Mouse (Mus musculus) limb, embryonic 13.5 days (tissue): ENCODE results near the gene Hnrnpf. TPM values are rescaled to one million over a fixed set of nuclear protein-coding genes. Genes with fewer than 3 reads are reported as not detected.
A peak's percentile ranks its signal among the peaks of the same experiment; 100 is the strongest.

Source experiments
- ATAC-seq: fragments of 200-750 bp; cut with Nextera tagmentation; 2 replicates; pipeline ENCODE4 v1.8.0; 2017; ENCODE audit warnings: low read depth, moderate number of reproducible peaks, moderate TSS enrichment; ENCODE audit not compliant: low FRiP score
- H3K27ac ChIP-seq: fragments of 300-500 bp; sonication (generic); 2 replicates; pipeline ENCODE4 v1.5.1; 2015; ENCODE audit warnings: inconsistent platforms, mild to moderate bottlenecking, moderate library complexity
- H3K27me3 ChIP-seq: fragments of 300-500 bp; sonication (generic); 2 replicates; pipeline ENCODE4 v1.6.1; 2015; ENCODE audit warnings: mild to moderate bottlenecking, inconsistent platforms
- H3K36me3 ChIP-seq: fragments of 300-500 bp; sonication (generic); 2 replicates; pipeline ENCODE4 v1.6.1; 2015; ENCODE audit warnings: inconsistent platforms, mild to moderate bottlenecking, moderate library complexity
- H3K4me1 ChIP-seq: fragments of 300-500 bp; sonication (generic); 2 replicates; pipeline ENCODE4 v1.6.1; 2015; ENCODE audit warnings: inconsistent platforms
- H3K4me2 ChIP-seq: fragments of 300-500 bp; sonication (generic); replicated peaks from 2 replicates; pipeline ENCODE4 v1.6.1; 2015; ENCODE audit warnings: inconsistent platforms, mild to moderate bottlenecking, moderate library complexity
- H3K4me3 ChIP-seq: fragments of 300-500 bp; sonication (generic); 2 replicates; pipeline ENCODE4 v1.5.1; 2015; ENCODE audit warnings: moderate library complexity, mild to moderate bottlenecking, inconsistent platforms
- H3K9ac ChIP-seq: fragments of 300-500 bp; sonication (generic); 2 replicates; pipeline ENCODE4 v1.6.1; 2015; ENCODE audit warnings: mild to moderate bottlenecking, inconsistent platforms
- H3K9me3 ChIP-seq: fragments of 300-500 bp; sonication (generic); 2 replicates; pipeline ENCODE4 v1.6.1; 2016; ENCODE audit warnings: inconsistent platforms
- WGBS: fragments of 180-500 bp; shearing (Covaris S2); methylation state at CpG from one replicate; pipeline ENCODE4 v1.1.7; 2015; 5-methylcytosine and 5-hydroxymethylcytosine counted together
- polyA plus RNA-seq: library from polyadenylated mRNA; unstranded; fragments of >200 nt; fragmentation: Nextera tagmentation; extraction: Ambion mirVana; gene quantifications from 2 replicates; pipeline ENCODE4 v1.2.1, GENCODE M21; 2015

The Hnrnpf gene
- polyA plus RNA-seq, 1 experiment from 2014 or later = 668 TPM

DNA sequence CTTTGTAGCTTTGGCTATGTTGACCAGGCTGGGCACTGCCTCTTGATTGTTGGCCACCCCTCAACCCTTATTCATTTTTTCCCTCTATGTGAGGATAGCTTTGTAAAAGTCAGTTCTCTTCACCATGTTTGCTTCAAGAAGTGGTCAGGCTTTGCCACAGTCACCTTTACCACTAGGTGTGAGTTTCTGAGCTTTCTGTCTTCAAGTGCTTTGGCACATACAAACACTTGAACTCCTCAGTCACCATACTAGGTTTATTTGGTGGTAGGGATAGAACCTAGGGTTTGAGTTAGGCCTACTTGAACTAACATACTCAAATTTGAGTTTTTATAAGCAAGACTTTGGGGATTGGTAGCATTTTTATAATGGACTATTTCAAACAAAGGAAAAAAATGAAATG, 14.4 kb downstream of the Hnrnpf start:
- H3K4me2 ChIP-seq = no peak overlapping the region
- no peak overlapping the region for H3K9ac ChIP-seq
- no peak overlapping the region for H3K27ac ChIP-seq
- no peaks in the 10 kb centered on the region for H3K9me3 ChIP-seq
- no peaks in the 10 kb centered on the region for H3K36me3 ChIP-seq
- no peaks in the 10 kb centered on the region for H3K27me3 ChIP-seq
- H3K4me1 ChIP-seq = peaks cover 37% of the 10 kb centered on the region
- ATAC-seq = no peak
- no peak overlapping the region for H3K4me3 ChIP-seq

DNA sequence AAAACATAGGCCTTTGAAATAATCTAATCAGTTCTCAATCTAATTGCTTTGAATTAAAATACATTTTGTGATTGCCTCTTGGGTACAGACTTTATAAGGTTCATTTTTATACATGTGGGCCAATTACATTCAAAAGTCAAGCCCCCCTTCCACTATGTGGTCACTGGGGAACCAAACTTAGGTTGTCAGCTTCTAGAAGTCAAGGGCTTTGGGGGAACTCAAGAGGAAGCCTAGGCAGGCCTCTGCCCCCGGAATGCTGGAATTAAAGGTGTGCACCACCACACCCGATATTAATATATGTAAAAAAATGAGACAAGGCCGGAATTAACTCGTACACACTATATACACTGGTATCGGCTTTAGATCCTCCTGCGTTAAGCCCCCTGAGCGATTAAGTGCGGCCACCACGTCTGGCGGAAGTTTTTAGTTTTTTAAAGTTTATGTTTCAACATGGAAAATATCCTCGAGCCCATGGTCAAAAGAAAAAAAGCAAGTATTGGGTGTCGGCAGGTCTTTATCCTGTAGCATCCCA, 16.1 kb downstream of the Hnrnpf start:
- H3K9me3 ChIP-seq = no peaks in the 10 kb centered on the region
- H3K4me1 ChIP-seq = peaks cover 45% of the 10 kb centered on the region
- peak overlapping the region; percentile 68 for H3K4me3 ChIP-seq
- H3K27ac ChIP-seq = peak overlapping the region; percentile 97
- H3K36me3 ChIP-seq = peaks cover 10% of the 10 kb centered on the region; the same call in 1 of the 2 replicates
- peak overlapping the region; percentile 82 for H3K9ac ChIP-seq
- no peak for ATAC-seq
- peak overlapping the region; percentile 90 for H3K4me2 ChIP-seq
- H3K27me3 ChIP-seq = no peaks in the 10 kb centered on the region
- WGBS = 2% methylated on average over 12 of the region's 12 CpGs

DNA sequence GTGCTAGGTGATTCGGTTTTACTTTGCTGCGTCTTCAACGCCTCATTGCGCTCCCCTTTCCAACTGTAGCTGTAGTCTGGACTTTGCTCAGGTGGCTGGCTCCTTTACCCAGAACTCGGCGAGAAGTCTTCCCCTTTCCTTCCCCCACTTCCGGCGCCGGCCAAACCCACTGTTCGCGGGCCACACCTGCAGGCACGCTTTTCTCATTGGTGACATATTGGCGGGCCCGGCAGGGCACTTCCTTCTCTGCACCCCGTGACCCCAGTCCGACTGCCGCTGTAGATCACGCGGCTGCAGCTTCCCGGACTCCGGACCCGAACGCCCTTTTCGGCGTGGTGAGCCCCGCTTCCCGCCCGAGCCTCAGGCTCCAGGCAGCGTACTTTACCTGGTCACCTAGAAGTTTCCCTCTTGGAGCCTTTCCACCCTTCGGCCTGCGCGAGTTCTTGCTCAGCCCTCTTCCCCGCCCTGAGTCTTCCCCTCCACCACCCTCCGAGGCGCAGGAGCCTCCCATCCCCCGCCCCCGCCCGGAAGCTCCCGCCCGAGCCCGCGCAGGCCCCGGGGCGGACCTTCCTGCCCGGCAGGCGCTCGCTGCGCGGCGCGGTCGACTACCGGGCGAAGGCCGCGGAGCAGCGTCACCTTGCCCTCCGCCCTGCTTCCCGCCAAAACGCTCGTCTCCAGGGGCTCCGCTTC, 16.8 kb downstream of the Hnrnpf start:
- Histone ChIP-seq H3K4me3 (peak overlapping the region; percentile 68), H3K27me3 (no peaks in the 10 kb centered on the region), H3K4me2 (peak overlapping the region; percentile 90), H3K9me3 (no peaks in the 10 kb centered on the region), H3K4me1 (peaks cover 45% of the 10 kb centered on the region), H3K36me3 (peaks cover 17% of the 10 kb centered on the region), H3K27ac (peak overlapping the region; percentile 97), H3K9ac (peak overlapping the region; percentile 82)
- WGBS = under 1% methylated on average over 62 of the region's 62 CpGs
- peak; percentile 93 for ATAC-seq

DNA sequence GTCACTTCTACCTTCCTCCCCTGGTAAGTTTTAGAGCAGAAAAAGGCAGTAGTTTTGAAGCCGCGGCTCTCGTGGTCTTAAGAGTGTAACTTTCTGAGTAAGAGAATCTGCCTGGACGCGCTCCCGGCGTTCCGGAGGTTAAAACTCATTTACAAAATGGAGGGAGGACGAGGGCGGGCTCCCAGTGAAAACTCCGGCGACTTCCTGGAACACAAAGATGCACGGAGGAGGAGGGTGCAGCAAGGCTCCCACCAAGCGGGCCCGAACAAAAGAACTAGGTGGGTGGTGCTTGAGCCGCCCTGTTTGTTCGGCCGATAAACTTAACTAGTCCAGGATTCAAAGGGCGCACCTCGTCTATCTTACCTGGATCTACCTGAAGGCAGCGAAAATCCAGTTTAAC, 17.5 kb downstream of the Hnrnpf start:
- ATAC-seq = peak; percentile 48; the same call in 1 of the 2 replicates
- H3K4me2 ChIP-seq = peak overlapping the region; percentile 90
- 2% methylated on average over 21 of the region's 21 CpGs for WGBS

DNA sequence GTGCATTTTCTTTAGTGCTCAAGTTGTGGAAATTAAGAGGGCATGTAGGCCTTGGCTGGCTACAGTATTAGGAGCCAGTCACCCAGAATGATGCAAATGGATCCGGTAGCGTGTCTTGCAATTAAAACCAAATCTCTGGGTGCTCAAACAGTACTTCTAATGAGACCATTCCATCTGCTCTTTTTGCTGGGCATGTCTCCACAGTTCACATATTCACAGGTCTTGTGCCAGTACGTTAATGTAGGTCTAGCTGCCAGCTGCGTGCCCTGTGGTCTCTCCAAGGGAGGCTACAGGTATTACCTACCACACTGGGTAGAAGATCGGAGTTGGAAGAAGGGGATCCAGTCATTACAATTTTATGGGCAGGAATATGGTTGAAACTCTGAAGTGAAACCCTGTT, 17.9 kb downstream of the Hnrnpf start:
- no peak for ATAC-seq
- Histone ChIP-seq H3K9ac (peak overlapping the region; percentile 82), H3K27ac (peak overlapping the region; percentile 97), H3K9me3 (no peaks in the 10 kb centered on the region), H3K4me3 (peak overlapping the region; percentile 68), H3K36me3 (peaks cover 24% of the 10 kb centered on the region), H3K4me2 (peak overlapping the region; percentile 90), H3K27me3 (no peaks in the 10 kb centered on the region), H3K4me1 (peaks cover 45% of the 10 kb centered on the region)
- 16% methylated on average over 5 of the region's 5 CpGs for WGBS

More for the DNA sequence above, 17.5 kb downstream of the Hnrnpf start:
- Histone ChIP-seq H3K9me3 (no peaks in the 10 kb centered on the region), H3K36me3 (peaks cover 21% of the 10 kb centered on the region), H3K9ac (peak overlapping the region; percentile 82), H3K4me3 (peak overlapping the region; percentile 68), H3K27me3 (no peaks in the 10 kb centered on the region), H3K4me1 (peaks cover 45% of the 10 kb centered on the region), H3K27ac (peak overlapping the region; percentile 97)

DNA sequence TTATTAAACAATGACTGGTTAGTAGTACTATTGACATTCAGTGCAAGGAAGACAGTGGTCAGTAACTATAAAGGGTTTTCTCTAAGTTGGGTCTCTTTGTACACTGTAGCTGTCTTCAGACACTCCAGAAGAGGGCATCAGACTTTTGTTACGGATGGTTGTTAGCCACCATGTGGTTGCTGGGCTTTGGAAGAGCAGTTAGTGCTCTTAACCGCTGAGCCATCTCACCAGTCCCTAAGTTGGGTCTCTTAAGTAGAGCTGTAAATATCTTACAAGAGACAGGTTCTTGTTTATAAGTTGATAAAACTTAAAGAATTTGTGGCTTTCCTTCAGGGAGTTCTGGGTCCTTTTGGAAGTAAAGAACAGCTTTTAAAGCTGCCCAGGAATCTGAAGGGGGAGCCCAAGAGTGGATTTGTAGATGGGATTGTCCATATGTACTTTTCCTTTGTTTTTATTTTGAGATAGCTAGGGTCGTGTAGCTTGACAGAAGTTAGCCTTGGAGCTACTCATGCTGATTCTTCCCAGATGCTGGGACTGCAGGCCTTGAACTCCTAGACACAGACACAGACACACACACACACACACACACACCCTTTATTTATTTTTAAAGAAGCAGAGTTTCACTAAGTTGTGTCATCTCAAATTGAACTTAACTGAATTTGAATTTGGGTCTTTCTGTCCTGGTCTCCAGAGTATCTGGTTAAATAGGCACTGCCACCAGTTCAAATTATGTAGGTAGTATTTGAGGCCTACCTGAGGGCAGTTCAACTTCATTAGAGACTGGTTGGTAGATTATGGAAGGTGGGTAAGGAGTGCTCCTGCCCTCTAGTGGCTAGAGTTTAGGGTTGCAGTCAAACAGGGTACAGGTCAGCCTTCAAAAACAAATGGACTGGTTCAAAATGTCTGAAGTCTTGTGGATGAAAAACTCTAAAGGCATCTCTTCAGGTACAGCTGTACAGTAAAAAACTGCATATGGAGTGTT, 20.8 kb downstream of the Hnrnpf start:
- H3K9ac ChIP-seq = no peak overlapping the region
- H3K36me3 ChIP-seq = peaks cover 32% of the 10 kb centered on the region
- no peaks in the 10 kb centered on the region for H3K27me3 ChIP-seq
- ATAC-seq = no peak
- H3K27ac ChIP-seq = no peak overlapping the region
- H3K4me2 ChIP-seq = peak overlapping the region; percentile 21; the same call in 1 of the 2 replicates
- peaks cover 36% of the 10 kb centered on the region for H3K4me1 ChIP-seq
- no peak overlapping the region for H3K4me3 ChIP-seq
- WGBS = 50% methylated on average over 3 of the region's 3 CpGs
- H3K9me3 ChIP-seq = no peaks in the 10 kb centered on the region

DNA sequence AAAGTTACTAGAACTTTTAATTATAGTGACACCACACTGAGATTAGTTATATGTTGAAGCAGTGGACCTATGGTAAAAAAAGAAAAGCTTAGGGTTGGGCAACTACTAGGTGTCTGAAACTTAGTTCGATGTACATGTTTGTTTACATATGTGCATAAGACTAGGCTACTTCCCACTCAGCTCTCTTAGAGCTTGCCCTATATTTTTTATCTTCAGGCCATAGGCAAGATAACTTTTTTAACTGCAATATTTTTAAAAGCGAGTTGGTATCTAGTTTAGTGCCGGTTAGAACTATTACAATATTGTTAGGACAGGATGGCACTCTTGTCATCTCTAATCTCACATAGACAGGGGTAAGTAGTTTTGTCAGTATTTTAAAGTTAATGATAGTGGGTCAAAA, 21.9 kb downstream of the Hnrnpf start:
- Histone ChIP-seq H3K4me2 (no peak overlapping the region), H3K9me3 (no peaks in the 10 kb centered on the region), H3K36me3 (peaks cover 42% of the 10 kb centered on the region), H3K9ac (no peak overlapping the region), H3K4me1 (peaks cover 32% of the 10 kb centered on the region), H3K27ac (no peak overlapping the region), H3K27me3 (no peaks in the 10 kb centered on the region), H3K4me3 (no peak overlapping the region)
- ATAC-seq = no peak
- WGBS = 92% methylated on average over 3 of the region's 3 CpGs

DNA sequence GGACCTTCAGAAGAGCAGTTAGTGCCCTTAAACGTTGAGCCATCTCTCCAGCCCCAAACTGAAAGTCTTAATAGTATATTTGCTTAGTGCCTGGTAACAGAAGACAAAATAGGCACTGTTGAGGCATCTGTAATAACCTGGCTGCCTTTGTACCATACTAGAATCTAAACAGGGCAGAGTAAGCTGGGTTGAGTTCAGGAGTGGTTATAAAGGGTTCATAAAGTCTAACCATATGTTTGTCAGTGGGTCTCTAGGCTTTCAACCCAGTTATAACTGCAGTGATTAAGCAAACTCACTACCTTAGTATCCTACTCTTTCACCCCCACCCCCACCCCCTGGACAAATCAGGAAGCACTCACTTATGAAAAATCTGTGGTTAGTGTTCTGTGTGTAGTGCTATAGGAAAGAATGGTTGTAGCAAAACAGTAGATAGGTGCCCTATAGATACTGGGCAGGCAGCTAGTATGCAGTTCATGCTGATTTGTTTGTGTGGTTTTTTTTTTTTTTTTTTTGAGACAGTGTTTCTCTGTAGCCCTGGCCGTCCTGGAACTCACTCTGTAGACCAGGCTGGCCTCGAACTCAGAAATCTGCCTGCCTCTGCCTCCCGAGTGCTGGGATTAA, 26.9 kb downstream of the Hnrnpf start:
- H3K9me3 ChIP-seq = no peaks in the 10 kb centered on the region
- H3K4me3 ChIP-seq = no peak overlapping the region
- no peak overlapping the region for H3K27ac ChIP-seq
- no peak overlapping the region for H3K4me2 ChIP-seq
- WGBS = 80% methylated on average over 4 of the region's 4 CpGs
- no peaks in the 10 kb centered on the region for H3K4me1 ChIP-seq
- H3K27me3 ChIP-seq = no peaks in the 10 kb centered on the region
- no peak for ATAC-seq
- peaks cover 57% of the 10 kb centered on the region for H3K36me3 ChIP-seq
- no peak overlapping the region for H3K9ac ChIP-seq

DNA sequence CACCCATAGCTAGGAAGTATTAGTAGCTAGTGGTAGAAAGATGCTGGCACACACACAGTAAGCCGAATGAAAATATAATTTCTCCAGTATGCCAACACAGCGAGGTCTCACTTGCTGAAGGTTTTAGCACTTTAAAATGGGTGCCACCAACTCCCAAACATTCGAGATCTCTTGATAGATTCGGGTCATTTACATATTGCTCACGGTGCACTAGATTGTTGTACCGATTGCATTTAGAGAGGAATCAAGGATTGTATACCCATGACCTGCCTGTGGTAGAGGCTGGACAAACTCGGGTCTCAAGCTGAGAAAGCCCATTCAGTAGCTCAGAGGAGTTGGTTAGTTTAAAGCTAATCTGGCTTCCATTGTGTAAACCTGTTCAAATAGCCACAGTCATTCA, 27.8 kb downstream of the Hnrnpf start:
- WGBS = 89% methylated on average over 7 of the region's 7 CpGs
- H3K36me3 ChIP-seq = peaks cover 50% of the 10 kb centered on the region
- no peak for ATAC-seq
- H3K9me3 ChIP-seq = no peaks in the 10 kb centered on the region
- H3K27me3 ChIP-seq = no peaks in the 10 kb centered on the region
- no peak overlapping the region for H3K9ac ChIP-seq
- no peak overlapping the region for H3K4me2 ChIP-seq
- H3K4me3 ChIP-seq = no peak overlapping the region
- no peak overlapping the region for H3K27ac ChIP-seq
- no peaks in the 10 kb centered on the region for H3K4me1 ChIP-seq

DNA sequence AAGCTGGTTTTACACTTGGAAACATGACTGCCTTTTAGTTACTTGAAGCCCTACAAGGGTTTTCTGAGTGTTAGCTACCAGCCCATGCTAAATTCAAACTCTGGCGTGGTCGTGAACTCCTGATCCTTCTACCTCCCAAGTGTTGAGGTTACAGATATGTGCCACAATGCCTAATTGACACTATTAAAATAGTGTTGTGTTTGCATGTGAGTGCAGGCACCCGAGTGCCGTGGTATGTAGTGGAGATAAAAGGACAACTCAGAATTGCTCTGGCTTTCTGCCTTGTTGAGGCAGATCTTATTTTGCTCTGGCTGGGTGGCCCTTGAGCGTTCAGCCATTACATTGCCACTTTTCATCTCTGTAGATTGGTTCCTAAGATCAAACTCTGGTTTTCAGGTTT, 28.6 kb downstream of the Hnrnpf start:
- no peak for ATAC-seq
- H3K27ac ChIP-seq = no peak overlapping the region
- H3K9ac ChIP-seq = no peak overlapping the region
- no peak overlapping the region for H3K4me2 ChIP-seq
- H3K4me1 ChIP-seq = peaks cover 2% of the 10 kb centered on the region
- WGBS = 88% methylated on average over 5 of the region's 5 CpGs
- peaks cover 48% of the 10 kb centered on the region for H3K36me3 ChIP-seq
- no peaks in the 10 kb centered on the region for H3K27me3 ChIP-seq
- no peaks in the 10 kb centered on the region for H3K9me3 ChIP-seq
- H3K4me3 ChIP-seq = no peak overlapping the region

DNA sequence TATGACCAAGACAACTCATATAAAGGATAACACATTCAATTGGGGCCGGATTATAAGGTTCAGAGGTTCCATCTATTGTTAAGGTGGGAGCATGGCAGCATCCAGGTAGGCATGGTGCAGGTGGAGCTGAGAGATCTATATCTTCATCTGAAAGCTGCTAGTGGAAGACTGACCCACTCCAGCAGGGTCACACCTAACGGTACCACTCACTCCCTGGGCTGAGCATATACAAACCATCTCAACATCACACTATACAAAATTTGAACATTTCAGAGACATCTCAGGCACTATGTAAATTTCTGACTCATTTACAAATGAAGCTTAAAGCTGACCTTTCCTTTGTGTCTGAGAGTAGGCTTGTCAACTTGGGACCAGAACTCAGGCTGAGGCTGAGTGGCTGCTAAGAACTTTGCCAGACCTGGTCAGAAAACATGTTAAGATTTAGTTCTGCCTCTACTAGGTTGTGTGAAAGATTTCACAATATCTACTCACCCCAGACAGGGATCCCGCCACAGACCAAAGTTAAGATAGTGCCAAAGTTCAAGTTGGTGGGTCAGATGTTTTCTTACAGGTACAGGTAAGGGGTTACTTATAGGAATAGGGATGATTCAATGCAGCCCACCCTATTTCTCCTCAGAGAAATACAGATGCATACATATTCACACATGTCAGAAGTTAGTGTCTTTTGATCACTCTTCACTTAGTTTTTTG, 30.0 kb downstream of the Hnrnpf start:
- WGBS = 96% methylated on average over 3 of the region's 3 CpGs
- Histone ChIP-seq H3K4me2 (no peak overlapping the region), H3K27me3 (no peaks in the 10 kb centered on the region), H3K27ac (no peak overlapping the region), H3K9me3 (no peaks in the 10 kb centered on the region), H3K36me3 (peaks cover 48% of the 10 kb centered on the region), H3K4me3 (no peak overlapping the region), H3K4me1 (peaks cover 9% of the 10 kb centered on the region), H3K9ac (no peak overlapping the region)
- no peak for ATAC-seq
